Mouse (Mus musculus): Measurements from ENCODE around the gene Cox6b1. TPM values are rescaled to one million over a fixed set of nuclear protein-coding genes. Genes with fewer than 3 reads are reported as not detected.

Cox6b1 gene
- 1,273 and 1,293 TPM in 2 replicates for polyA plus RNA-seq (2015; fragmentation: Nextera tagmentation; extraction: Ambion mirVana)

GRCm38 (mm10) chr7:30625530-30626384, at the start of gene Cox6b1:
Gene Cox6b1, minus strand, starts transcription at chr7:30626151.

DNA sequence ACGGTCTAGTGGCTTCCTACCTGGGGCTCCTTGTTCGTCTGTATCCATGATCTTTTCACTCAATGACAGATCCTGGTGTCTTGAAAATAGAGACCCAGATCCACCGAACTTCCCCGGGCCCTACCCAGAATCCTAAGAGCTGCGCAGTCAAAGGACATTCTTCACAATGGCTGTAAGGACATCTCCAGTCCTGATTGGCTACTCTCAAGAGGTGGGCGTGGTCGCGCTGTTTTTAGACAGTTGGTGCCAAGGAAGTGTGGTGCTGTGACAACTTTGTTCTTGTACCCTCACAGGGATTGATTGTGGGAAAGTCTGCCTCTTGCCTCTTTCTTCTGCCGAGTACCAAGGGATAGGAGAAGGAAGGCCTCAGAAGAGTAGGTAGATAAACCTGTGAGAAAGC, 45.5 kb upstream of the Cox6b1 start, which contains the start of gene Pmis2:
TSS of gene Pmis2 (minus strand) at position 126 of the 400 bp plus-strand sequence.

DNA sequence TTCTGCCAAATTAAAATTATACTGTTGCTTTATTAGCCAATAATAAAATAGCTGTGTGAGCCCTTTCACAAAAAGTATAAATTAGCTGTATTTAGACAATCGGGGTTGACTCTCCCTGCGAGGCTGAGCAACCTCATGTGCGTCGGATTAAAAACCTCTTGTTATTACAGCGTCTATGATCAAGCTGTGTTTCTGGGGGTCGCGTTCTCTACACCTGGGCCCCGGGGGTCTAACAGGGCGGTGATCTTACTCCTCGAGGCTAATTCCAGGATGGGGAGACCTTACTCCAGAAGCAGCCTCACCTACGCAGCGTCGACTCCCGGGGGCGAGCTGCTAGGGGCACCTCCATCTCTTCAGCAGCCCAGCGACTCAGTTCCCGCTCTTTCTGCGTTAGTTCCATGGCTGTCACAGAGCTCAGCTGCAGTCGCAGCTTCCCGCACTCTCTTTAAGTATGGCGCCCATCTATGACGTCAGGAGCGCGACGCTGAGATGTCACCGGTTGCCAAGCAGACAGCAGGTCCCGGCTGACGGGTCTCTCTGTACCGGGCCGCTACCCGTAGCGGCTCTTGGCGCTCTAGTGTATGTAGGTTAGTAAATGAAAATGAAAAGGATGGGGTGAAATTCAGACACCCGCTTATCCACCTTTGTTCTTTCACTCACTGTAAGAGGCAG, 38.7 kb upstream of the Cox6b1 start, which contains the start of gene Haus5:
TSS of gene Haus5 (minus strand) at position 466 of the 672 bp plus-strand sequence.

GRCm38 (mm10) chr7:30649591-30650540, 23.9 kb upstream of the Cox6b1 start, which contains the start of gene Rbm42:
Gene Rbm42, minus strand, starts transcription at chr7:30650317.

DNA sequence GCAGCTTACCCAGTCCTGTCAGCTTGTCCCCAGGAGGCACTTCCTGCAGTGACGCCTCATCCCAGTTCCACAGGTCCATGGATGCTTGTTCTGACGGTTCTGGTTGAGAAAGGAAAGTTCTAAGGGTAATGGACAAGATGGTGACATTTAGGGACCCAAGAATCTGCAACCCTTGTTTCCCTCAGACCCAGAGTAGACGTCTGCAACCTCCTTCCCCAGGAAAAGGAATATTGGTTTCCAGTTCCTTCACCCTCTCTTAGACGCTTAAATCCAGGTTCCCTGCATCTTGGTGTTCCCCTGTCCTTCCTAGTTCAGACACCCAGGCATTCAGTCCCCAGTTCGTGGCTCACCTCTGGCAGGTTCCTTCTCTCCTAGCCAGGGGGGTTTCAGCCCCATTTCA, 9.8 kb upstream of the Cox6b1 start, which contains the start of gene Etv2:
TSS of gene Etv2 (minus strand) at position 101 of the 400 bp plus-strand sequence.

DNA sequence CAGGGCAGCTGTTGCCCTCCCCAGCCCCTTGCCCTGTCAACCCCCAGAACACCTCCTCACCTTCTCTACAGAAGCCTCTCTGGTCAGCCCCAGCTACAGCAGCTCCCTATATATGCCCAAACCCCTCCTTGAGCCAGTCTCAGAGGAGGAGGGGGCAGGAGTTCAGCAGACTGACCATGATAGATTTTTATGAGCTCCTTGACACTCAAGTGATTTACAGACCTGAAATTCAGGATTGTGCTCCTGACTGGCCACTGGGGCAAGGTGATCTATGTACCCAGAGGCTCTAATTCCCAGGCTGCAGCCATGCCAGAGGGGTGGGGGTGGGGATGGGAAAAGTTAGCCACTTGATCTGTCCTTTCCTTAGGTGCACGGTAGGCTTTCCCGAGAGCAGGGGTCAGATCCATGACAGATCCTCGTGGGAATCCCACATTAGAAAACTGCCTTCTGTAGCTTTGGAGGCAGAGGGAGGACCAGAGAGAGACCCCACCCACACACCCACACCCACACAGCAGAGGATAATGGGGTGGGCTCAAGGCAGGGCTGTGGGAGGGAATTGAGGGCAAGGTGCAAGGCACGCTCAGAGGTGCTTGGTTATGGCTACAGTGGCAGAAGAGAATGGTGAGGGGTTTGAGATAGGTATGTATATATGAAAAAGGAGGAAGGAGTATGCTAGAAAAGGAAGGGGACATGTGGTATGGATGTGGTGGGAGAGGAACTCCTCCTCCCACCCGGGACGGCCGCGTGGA, 13.1 kb downstream of the Cox6b1 start, which contains the start of gene Upk1a:
TSS of gene Upk1a (minus strand) at position 194 of the 749 bp plus-strand sequence.

GRCm38 (mm10) chr7:30598786-30599185, 27.2 kb downstream of the Cox6b1 start, which contains the start of gene Zbtb32:
Gene Zbtb32, minus strand, starts transcription at chr7:30598909.

GRCm38 (mm10) chr7:30588676-30589434, 37.1 kb downstream of the Cox6b1 start, which contains the start of gene Kmt2b:
Gene Kmt2b, minus strand, starts transcription at chr7:30588726.

Small RNAs within 50 kb of the gene (microRNA-seq; reads per million reads assigned to microRNA genes)
- not detected for gene Mir3569 (ENCODE audit: borderline replicate concordance, insufficient number of aligned reads)

Other genes with a start within 250 kb of the Cox6b1 start
- gene Tyrobp, start 212.4 kb downstream of the Cox6b1 start, polyA plus RNA-seq (2015; fragmentation: Nextera tagmentation; extraction: Ambion mirVana): 130 and 219 TPM in 2 replicates
- 6.9 and 9.5 TPM in 2 replicates for gene Hcst, start 206.3 kb downstream of the Cox6b1 start, polyA plus RNA-seq (2015; fragmentation: Nextera tagmentation; extraction: Ambion mirVana)
- 0.88 and 1.7 TPM in 2 replicates for gene Nfkbid, start 204.4 kb downstream of the Cox6b1 start, polyA plus RNA-seq (2015; fragmentation: Nextera tagmentation; extraction: Ambion mirVana)
- 66.4 and 132 TPM in 2 replicates for gene Aplp1, start 180.6 kb downstream of the Cox6b1 start, polyA plus RNA-seq (2015; fragmentation: Nextera tagmentation; extraction: Ambion mirVana)
- not detected in 2 replicates for gene Kirrel2, start 168.5 kb downstream of the Cox6b1 start, polyA plus RNA-seq (2015; fragmentation: Nextera tagmentation; extraction: Ambion mirVana)
- gene Nphs1, start 167.8 kb downstream of the Cox6b1 start, polyA plus RNA-seq (2015; fragmentation: Nextera tagmentation; extraction: Ambion mirVana): 0.10 and 0.17 TPM in 2 replicates
- 3.3 and 7.4 TPM in 2 replicates for gene Prodh2, start 132.5 kb downstream of the Cox6b1 start, polyA plus RNA-seq (2015; fragmentation: Nextera tagmentation; extraction: Ambion mirVana)
- 5.8 and 11.5 TPM in 2 replicates for gene Arhgap33, start 91.1 kb downstream of the Cox6b1 start, polyA plus RNA-seq (2015; fragmentation: Nextera tagmentation; extraction: Ambion mirVana)
- gene Hspb6, start 74.0 kb downstream of the Cox6b1 start, polyA plus RNA-seq (2015; fragmentation: Nextera tagmentation; extraction: Ambion mirVana): 21.9 and 51.7 TPM in 2 replicates
- 5.8 and 6.8 TPM in 2 replicates for gene Proser3, start 73.9 kb downstream of the Cox6b1 start, polyA plus RNA-seq (2015; fragmentation: Nextera tagmentation; extraction: Ambion mirVana)
- gene Lin37, start 66.3 kb downstream of the Cox6b1 start, polyA plus RNA-seq (2015; fragmentation: Nextera tagmentation; extraction: Ambion mirVana): 57.6 and 67.2 TPM in 2 replicates
- 83.5 and 101 TPM in 2 replicates for gene U2af1l4, start 62.9 kb downstream of the Cox6b1 start, polyA plus RNA-seq (2015; fragmentation: Nextera tagmentation; extraction: Ambion mirVana)
- 2.8 and 5.1 TPM in 2 replicates for gene Gm49396, start 62.8 kb downstream of the Cox6b1 start, polyA plus RNA-seq (2015; fragmentation: Nextera tagmentation; extraction: Ambion mirVana)
- gene Psenen, start 62.5 kb downstream of the Cox6b1 start, polyA plus RNA-seq (2015; fragmentation: Nextera tagmentation; extraction: Ambion mirVana): 179 and 205 TPM in 2 replicates
- 0.72 and 1.8 TPM in 2 replicates for gene Igflr1, start 60.7 kb downstream of the Cox6b1 start, polyA plus RNA-seq (2015; fragmentation: Nextera tagmentation; extraction: Ambion mirVana)
- 3.7 and 4.5 TPM in 2 replicates for gene Kmt2b, start 37.4 kb downstream of the Cox6b1 start, polyA plus RNA-seq (2015; fragmentation: Nextera tagmentation; extraction: Ambion mirVana)
- gene Zbtb32, start 27.2 kb downstream of the Cox6b1 start, polyA plus RNA-seq (2015; fragmentation: Nextera tagmentation; extraction: Ambion mirVana): 0.11 and 0.51 TPM in 2 replicates
- 0.55 and 0.79 TPM in 2 replicates for gene Upk1a, start 13.3 kb downstream of the Cox6b1 start, polyA plus RNA-seq (2015; fragmentation: Nextera tagmentation; extraction: Ambion mirVana)
- not detected in 2 replicates for gene Etv2, start 9.7 kb upstream of the Cox6b1 start, polyA plus RNA-seq (2015; fragmentation: Nextera tagmentation; extraction: Ambion mirVana)
- 83.9 and 102 TPM in 2 replicates for gene Rbm42, start 24.2 kb upstream of the Cox6b1 start, polyA plus RNA-seq (2015; fragmentation: Nextera tagmentation; extraction: Ambion mirVana)
- 14.3 and 19.0 TPM in 2 replicates for gene Haus5, start 38.8 kb upstream of the Cox6b1 start, polyA plus RNA-seq (2015; fragmentation: Nextera tagmentation; extraction: Ambion mirVana)
- gene Pmis2, start 45.5 kb upstream of the Cox6b1 start, polyA plus RNA-seq (2015; fragmentation: Nextera tagmentation; extraction: Ambion mirVana): not detected in 2 replicates
- gene 2200002J24Rik, start 72.8 kb upstream of the Cox6b1 start, polyA plus RNA-seq (2015; fragmentation: Nextera tagmentation; extraction: Ambion mirVana): 10.8 and 14.4 TPM in 2 replicates
- 2.5 and 2.7 TPM in 2 replicates for gene Atp4a, start 86.1 kb upstream of the Cox6b1 start, polyA plus RNA-seq (2015; fragmentation: Nextera tagmentation; extraction: Ambion mirVana)
- 231 and 307 TPM in 2 replicates for gene Tmem147, start 103.4 kb upstream of the Cox6b1 start, polyA plus RNA-seq (2015; fragmentation: Nextera tagmentation; extraction: Ambion mirVana)
- gene Gapdhs, start 117.5 kb upstream of the Cox6b1 start, polyA plus RNA-seq (2015; fragmentation: Nextera tagmentation; extraction: Ambion mirVana): 0.11 and 0.35 TPM in 2 replicates
- gene Sbsn, start 125.3 kb upstream of the Cox6b1 start, polyA plus RNA-seq (2015; fragmentation: Nextera tagmentation; extraction: Ambion mirVana): 16.2 and 29.7 TPM in 2 replicates
- 49.0 and 57.0 TPM in 2 replicates for gene Dmkn, start 137.6 kb upstream of the Cox6b1 start, polyA plus RNA-seq (2015; fragmentation: Nextera tagmentation; extraction: Ambion mirVana)
- gene Krtdap, start 161.7 kb upstream of the Cox6b1 start, polyA plus RNA-seq (2015; fragmentation: Nextera tagmentation; extraction: Ambion mirVana): 32.6 and 84.5 TPM in 2 replicates
- 0.25 and 0.35 TPM in 2 replicates for gene Ffar2, start 197.6 kb upstream of the Cox6b1 start, polyA plus RNA-seq (2015; fragmentation: Nextera tagmentation; extraction: Ambion mirVana)
- gene Ffar3, start 230.0 kb upstream of the Cox6b1 start, polyA plus RNA-seq (2015; fragmentation: Nextera tagmentation; extraction: Ambion mirVana): 2.1 and 5.5 TPM in 2 replicates
- gene Ffar1, start 235.4 kb upstream of the Cox6b1 start, polyA plus RNA-seq (2015; fragmentation: Nextera tagmentation; extraction: Ambion mirVana): not detected in 2 replicates